Mouse (Mus musculus) olfactory bulb, adult 2 months (tissue): ENCODE measurements at regions not wholly inside any gene's neighbourhood (a gene's known extent, or its start where the extent isn't known, plus 50 kb on each side); places are given as distances from the start of the nearest gene placed in this dataset.

ENCODE experiments used
- CTCF ChIP-seq: fragments of 200-500 bp; IDR thresholded peaks from 2 replicates; pipeline ENCODE4 v1.5.1; 2012; ENCODE audit warnings: low read depth, mild to moderate bottlenecking, low read length, moderate library complexity; ENCODE audit not compliant: insufficient read depth
- POLR2A ChIP-seq: fragments of 200-500 bp; IDR thresholded peaks from 2 replicates; pipeline ENCODE4 v1.6.1; 2012; ENCODE audit warnings: mild to moderate bottlenecking, low read depth, low read length, moderate library complexity; ENCODE audit not compliant: insufficient read depth

DNA sequence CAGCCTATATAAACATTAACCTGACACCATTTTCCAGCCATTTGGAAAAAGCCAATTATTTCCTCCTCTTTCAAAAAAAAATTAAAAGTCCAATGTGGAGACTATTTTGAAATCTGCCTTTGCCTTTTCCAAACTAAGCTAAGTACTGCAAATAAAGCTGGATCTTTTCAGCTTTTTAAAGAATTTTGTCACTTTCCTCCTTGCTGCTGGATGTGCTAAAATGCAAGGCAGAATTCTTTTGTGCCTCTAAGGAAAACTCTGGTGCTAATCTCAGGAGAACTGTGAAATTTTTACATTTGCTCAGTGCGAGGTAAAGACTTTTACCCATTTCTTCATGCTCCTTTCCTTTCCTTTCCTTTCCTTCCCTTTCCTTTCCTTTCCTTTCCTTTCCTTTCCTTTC, 546.7 kb downstream of the 1190002N15Rik start:
- TF ChIP-seq POLR2A: no peak
- TF ChIP-seq CTCF: no peak
